Mouse (Mus musculus) limb, embryonic 11.5 days (tissue): ENCODE data around the gene Pitpnm2. TPM values are rescaled to one million over a fixed set of nuclear protein-coding genes. Genes with fewer than 3 reads are reported as not detected.
A peak's percentile ranks its signal among the peaks of the same experiment; 100 is the strongest.

Experiments
- ATAC-seq: fragments of 200-750 bp; cut with Nextera tagmentation; 2 replicates; pipeline ENCODE4 v1.8.0; 2017; ENCODE audit warnings: low read depth; ENCODE audit not compliant: insufficient number of reproducible peaks, low FRiP score, low TSS enrichment
- DNase-seq: peaks from one replicate; pipeline ENCODE4 v3.0.0-alpha.2; 2015; ENCODE audit warnings: low spot score
- H3K27ac ChIP-seq: fragments of 300-500 bp; sonication (generic); replicated peaks from 2 replicates; pipeline ENCODE4 v1.5.1; 2014; ENCODE audit warnings: low read depth, mild to moderate bottlenecking, low read length
- H3K27me3 ChIP-seq: fragments of 300-500 bp; sonication (generic); 2 replicates; pipeline ENCODE4 v1.6.1; 2014; ENCODE audit warnings: mild to moderate bottlenecking, low read length, mixed read lengths; ENCODE audit not compliant: control insufficient read depth, insufficient read depth
- H3K36me3 ChIP-seq: fragments of 300-500 bp; sonication (generic); 2 replicates; pipeline ENCODE4 v1.6.1; 2014; ENCODE audit warnings: mild to moderate bottlenecking, low read length, moderate library complexity, mixed read lengths; ENCODE audit not compliant: control insufficient read depth, insufficient read depth
- H3K4me1 ChIP-seq: fragments of 300-500 bp; sonication (generic); 2 replicates; pipeline ENCODE4 v1.6.1; 2014; ENCODE audit warnings: low read length, mixed read lengths; ENCODE audit not compliant: control insufficient read depth, insufficient read depth
- H3K4me2 ChIP-seq: fragments of 300-500 bp; sonication (generic); 2 replicates; pipeline ENCODE4 v1.6.1; 2014; ENCODE audit warnings: low read depth, mild to moderate bottlenecking, moderate library complexity; ENCODE audit not compliant: severe bottlenecking
- H3K4me3 ChIP-seq: fragments of 300-500 bp; sonication (generic); 2 replicates; pipeline ENCODE4 v1.5.1; 2014; ENCODE audit warnings: low read depth, low read length
- H3K9ac ChIP-seq: fragments of 300-500 bp; sonication (generic); 2 replicates; pipeline ENCODE4 v1.6.1; 2014; ENCODE audit warnings: mild to moderate bottlenecking, low read length
- H3K9me3 ChIP-seq: fragments of 300-500 bp; sonication (generic); 2 replicates; pipeline ENCODE4 v1.6.1; 2016; ENCODE audit warnings: low read length; ENCODE audit not compliant: control insufficient read depth
- WGBS: fragments of 180-500 bp; shearing (Covaris S2); extraction: QIAGEN DNeasy Blood & Tissue Kit; methylation state at CpG from one replicate; pipeline ENCODE4 v1.1.7; 2014; 5-methylcytosine and 5-hydroxymethylcytosine counted together
- polyA plus RNA-seq: library from polyadenylated mRNA; unstranded; fragments of >200 nt; fragmentation: Nextera tagmentation; extraction: Ambion mirVana; gene quantifications from 2 replicates; pipeline ENCODE4 v1.2.1, GENCODE M21; 2014

The Pitpnm2 gene
- polyA plus RNA-seq, 1 experiment from 2014 or later: 3.4 TPM

DNA sequence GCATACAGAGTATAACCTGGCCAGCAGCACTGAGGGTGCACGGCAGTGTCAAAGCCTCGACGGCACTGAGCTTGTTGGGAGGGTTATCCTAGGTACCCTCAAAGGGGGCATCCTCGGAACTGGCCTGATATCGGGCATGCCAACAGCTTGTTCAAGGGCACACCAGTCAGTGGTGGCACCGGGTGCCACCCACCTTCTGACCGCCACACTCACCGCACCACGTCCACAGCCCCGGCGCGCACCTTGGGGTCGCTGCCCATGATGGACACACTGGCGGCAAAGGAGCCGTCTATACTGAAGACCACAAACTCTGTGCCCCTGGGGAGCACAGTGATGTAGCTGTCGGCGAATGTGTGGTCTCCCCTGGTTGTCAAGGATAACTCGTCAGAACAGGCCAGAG lies 127.2 kb downstream of the Pitpnm2 start:
- Histone ChIP-seq H3K27me3 (no peaks in the 10 kb centered on the region), H3K4me1 (no peaks in the 10 kb centered on the region), H3K9me3 (no peaks in the 10 kb centered on the region), H3K9ac (no peak overlapping the region), H3K4me2 (no peak overlapping the region), H3K36me3 (peaks cover 16% of the 10 kb centered on the region), H3K27ac (no peak overlapping the region), H3K4me3 (no peak overlapping the region)
- DNase-seq (no peak), ATAC-seq (no peak)
- 91% methylated on average over 18 of the region's 18 CpGs for WGBS

DNA sequence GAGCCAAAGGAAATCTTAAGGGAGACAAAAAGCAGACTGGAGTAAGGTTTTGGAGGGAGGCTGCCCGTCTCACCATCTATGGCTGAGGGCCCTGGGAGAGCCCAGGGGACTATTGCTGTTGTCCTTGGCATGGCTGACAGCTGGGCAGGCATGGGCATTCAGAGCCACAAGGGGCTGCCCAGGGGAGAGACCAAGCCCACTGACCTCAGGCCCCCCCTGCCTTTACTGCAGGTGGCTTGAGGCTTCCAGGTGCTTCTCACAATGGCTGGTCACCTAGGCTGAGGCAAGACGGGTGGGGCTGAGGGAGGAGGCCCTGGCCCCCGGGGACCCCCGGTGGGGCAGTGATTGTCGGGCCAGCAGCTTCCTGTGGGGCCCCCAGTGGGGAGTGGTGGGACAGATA lies 130.4 kb downstream of the Pitpnm2 start:
- peaks cover 16% of the 10 kb centered on the region for H3K36me3 ChIP-seq
- DNase-seq: no peak
- H3K4me1 ChIP-seq: peaks cover 3% of the 10 kb centered on the region

DNA sequence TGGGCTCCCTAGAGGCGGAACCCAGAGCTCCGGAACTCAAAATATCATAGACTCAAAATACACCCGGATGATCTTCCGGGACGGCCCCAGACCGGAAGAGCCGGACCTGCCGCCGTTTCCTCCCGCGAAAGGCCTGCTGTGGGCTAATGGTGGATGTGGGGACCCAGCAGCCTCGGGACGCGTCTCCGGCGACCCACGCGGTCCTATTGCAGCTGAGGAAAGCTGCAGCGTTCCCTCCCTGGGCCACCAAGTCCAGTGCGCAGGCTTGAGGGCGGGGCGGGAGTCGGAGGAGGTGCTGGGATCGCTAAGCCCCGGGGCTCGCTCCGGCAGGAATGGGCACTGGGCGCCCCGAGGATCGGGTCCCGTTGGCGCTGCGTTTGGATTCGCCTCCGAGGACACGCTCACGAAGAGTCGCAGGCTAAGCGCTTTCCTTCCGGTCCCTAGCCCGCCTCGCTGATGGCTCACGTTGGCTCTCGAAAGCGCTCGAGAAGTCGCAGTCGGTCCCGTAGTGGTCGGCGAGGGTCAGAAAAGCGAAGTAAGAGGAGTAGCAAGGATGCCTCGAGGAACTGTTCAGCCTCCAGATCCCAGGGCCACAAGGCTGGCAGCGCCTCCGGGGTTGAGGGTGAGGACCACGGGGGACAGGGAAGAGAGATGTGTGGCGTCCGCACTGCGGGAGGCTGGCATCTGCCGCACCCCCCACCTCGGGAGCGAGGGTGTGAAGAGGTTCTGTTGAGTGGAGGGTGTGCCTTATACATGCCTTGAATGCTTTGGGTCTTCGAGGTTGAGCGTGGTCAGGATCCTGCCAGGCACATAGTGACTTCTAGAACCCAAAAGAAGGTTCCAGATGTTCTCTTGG lies 133.3 kb downstream of the Pitpnm2 start, which contains the start of gene Arl6ip4:
Gene Arl6ip4, plus strand, starts transcription at position 100 of the 856 bp plus-strand sequence.
- Histone ChIP-seq H3K27me3 (no peaks in the 10 kb centered on the region), H3K9ac (peak within 1 kb of the TSS; percentile 86), H3K4me2 (peak within 1 kb of the TSS; percentile 92), H3K4me3 (peak within 1 kb of the TSS; percentile 89), H3K36me3 (peaks cover 14% of the 10 kb centered on the region), H3K4me1 (peaks cover 8% of the 10 kb centered on the region), H3K27ac (peak within 1 kb of the TSS; percentile 38; the same call in 1 of the 2 replicates), H3K9me3 (no peaks in the 10 kb centered on the region)
- WGBS: 2% methylated on average over 64 of the region's 64 CpGs
- DNase-seq: peak; percentile 89
- no peak for ATAC-seq

More for the DNA sequence above, 130.4 kb downstream of the Pitpnm2 start:
- H3K4me3 ChIP-seq: no peak overlapping the region
- no peaks in the 10 kb centered on the region for H3K27me3 ChIP-seq
- H3K4me2 ChIP-seq: no peak overlapping the region
- no peak overlapping the region for H3K27ac ChIP-seq
- ATAC-seq: no peak
- 84% methylated on average over 5 of the region's 5 CpGs for WGBS
- H3K9ac ChIP-seq: no peak overlapping the region
- H3K9me3 ChIP-seq: no peaks in the 10 kb centered on the region

DNA sequence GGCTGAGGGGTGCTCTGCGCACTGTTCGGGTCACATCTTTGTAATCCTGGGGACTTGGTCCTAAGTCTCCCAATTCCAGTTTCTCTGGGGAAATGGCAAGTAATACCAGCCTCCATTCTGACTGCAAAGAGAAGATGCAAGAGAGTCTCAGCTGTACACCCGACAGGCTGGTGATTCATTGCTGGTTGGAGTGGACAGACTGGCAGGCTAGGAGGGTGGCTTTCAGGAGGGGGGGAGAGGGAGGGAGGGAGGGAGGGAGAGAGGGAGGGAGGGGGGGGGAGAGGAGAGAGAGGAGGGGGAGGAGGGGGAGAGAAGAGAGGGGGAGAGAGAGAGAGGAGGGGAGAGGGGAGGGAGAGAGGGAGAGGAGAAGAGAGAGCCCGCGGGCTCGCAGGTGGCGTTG lies 134.0 kb downstream of the Pitpnm2 start:
- H3K4me3 ChIP-seq: peak overlapping the region; percentile 89
- no peaks in the 10 kb centered on the region for H3K9me3 ChIP-seq
- DNase-seq: no peak
- H3K4me1 ChIP-seq: peaks cover 8% of the 10 kb centered on the region
- peak overlapping the region; percentile 92 for H3K4me2 ChIP-seq
- peaks cover 9% of the 10 kb centered on the region for H3K36me3 ChIP-seq
- H3K27me3 ChIP-seq: no peaks in the 10 kb centered on the region
- H3K9ac ChIP-seq: peak overlapping the region; percentile 86
- WGBS: 23% methylated on average over 7 of the region's 7 CpGs
- peak overlapping the region; percentile 38; the same call in 1 of the 2 replicates for H3K27ac ChIP-seq
- no peak for ATAC-seq

DNA sequence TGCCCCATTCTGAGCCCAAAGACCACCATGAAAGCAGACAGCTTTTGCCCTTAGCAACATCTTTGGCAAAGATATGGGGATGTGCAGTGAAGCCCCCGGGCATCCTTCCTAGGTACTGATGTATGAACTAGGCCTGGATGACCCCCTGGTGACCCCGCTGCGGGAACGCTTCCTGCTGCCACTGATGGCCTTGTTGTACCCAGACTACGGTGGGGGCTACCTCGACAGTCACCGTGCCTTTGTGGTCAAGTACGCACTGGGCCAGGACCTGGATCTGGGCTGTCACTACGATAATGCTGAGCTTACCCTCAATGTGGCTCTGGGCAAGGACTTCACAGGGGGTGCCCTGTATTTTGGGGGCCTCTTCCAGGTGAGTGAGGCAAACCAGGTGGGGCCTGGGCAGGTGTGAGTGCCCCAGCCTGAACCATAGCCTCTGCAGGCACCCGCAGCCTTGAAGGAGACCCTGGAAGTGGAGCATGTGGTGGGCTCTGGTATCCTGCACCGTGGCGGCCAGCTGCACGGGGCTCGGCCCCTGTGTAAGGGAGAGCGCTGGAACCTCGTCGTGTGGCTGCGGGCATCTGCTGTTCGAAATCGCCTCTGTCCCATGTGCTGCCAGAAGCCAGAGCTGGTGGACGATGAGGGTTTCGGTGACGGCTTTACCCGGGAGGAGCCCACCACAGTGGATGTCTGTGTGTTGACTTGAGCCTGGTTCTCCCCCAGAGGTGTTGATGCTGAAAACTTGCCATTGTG lies 135.1 kb downstream of the Pitpnm2 start:
- WGBS: 91% methylated on average over 24 of the region's 24 CpGs
- H3K9me3 ChIP-seq: no peaks in the 10 kb centered on the region
- peaks cover 8% of the 10 kb centered on the region for H3K4me1 ChIP-seq
- no peak overlapping the region for H3K4me3 ChIP-seq
- no peak for DNase-seq
- no peaks in the 10 kb centered on the region for H3K27me3 ChIP-seq
- peaks cover 3% of the 10 kb centered on the region; the same call in 1 of the 2 replicates for H3K36me3 ChIP-seq
- H3K27ac ChIP-seq: no peak overlapping the region
- ATAC-seq: no peak
- no peak overlapping the region for H3K4me2 ChIP-seq
- H3K9ac ChIP-seq: no peak overlapping the region

DNA sequence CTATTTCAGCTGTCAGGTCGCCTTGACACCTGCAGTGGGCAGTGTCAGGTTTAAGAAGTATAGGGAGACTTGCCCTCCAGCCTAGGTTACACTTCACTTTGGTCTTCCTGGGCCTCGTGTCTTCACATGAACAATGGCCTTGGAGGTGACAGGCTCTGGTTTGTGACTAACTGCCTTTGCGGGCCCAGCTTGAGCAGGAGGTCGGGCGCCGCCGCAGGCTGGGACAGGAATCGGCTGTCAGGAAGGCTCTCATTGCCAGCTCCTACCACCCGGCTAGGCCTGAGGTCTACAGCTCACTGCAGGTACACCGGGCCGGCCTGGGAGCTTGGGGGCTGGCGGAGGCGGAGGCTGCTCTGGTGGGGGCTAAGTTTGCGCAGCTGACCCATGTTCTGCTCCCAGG lies 136.5 kb downstream of the Pitpnm2 start:
- H3K27me3 ChIP-seq: no peaks in the 10 kb centered on the region
- peak overlapping the region; percentile 92 for H3K4me2 ChIP-seq
- peaks cover 3% of the 10 kb centered on the region; the same call in 1 of the 2 replicates for H3K36me3 ChIP-seq
- H3K27ac ChIP-seq: no peak overlapping the region
- DNase-seq (peak; percentile 53), ATAC-seq (no peak)
- WGBS: 13% methylated on average over 14 of the region's 14 CpGs
- peak overlapping the region; percentile 64 for H3K9ac ChIP-seq
- H3K4me3 ChIP-seq: peak overlapping the region; percentile 87
- H3K4me1 ChIP-seq: peaks cover 8% of the 10 kb centered on the region
- no peaks in the 10 kb centered on the region for H3K9me3 ChIP-seq

DNA sequence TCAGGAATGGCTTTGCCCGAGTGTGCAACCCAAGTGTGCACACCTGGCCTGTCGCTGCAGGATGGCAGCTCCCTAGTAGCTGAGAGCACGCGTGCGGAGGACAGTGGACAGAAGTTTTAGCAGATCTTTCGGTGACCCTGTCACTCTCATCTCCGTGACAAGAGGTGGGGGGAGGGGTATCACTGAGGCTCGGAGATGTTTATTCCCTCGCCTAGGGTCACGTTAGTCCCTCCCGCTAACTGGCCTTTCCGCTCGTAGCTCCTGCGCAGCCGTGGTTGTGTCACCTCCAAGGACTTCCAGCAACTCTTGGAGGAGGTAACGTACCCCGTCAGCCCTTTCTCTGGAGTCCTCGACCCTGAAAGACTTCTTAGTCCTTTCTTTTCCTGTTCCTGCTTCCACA lies 137.0 kb downstream of the Pitpnm2 start:
- H3K36me3 ChIP-seq: no peaks in the 10 kb centered on the region; the same call in 1 of the 2 replicates
- H3K4me2 ChIP-seq: peak overlapping the region; percentile 92
- peaks cover 8% of the 10 kb centered on the region for H3K4me1 ChIP-seq
- ATAC-seq (no peak), DNase-seq (no peak)
- H3K27me3 ChIP-seq: no peaks in the 10 kb centered on the region
- H3K4me3 ChIP-seq: peak overlapping the region; percentile 87
- WGBS: under 1% methylated on average over 18 of the region's 18 CpGs
- H3K27ac ChIP-seq: peak overlapping the region; percentile 21; the same call in 1 of the 2 replicates
- H3K9me3 ChIP-seq: no peaks in the 10 kb centered on the region
- H3K9ac ChIP-seq: peak overlapping the region; percentile 64

DNA sequence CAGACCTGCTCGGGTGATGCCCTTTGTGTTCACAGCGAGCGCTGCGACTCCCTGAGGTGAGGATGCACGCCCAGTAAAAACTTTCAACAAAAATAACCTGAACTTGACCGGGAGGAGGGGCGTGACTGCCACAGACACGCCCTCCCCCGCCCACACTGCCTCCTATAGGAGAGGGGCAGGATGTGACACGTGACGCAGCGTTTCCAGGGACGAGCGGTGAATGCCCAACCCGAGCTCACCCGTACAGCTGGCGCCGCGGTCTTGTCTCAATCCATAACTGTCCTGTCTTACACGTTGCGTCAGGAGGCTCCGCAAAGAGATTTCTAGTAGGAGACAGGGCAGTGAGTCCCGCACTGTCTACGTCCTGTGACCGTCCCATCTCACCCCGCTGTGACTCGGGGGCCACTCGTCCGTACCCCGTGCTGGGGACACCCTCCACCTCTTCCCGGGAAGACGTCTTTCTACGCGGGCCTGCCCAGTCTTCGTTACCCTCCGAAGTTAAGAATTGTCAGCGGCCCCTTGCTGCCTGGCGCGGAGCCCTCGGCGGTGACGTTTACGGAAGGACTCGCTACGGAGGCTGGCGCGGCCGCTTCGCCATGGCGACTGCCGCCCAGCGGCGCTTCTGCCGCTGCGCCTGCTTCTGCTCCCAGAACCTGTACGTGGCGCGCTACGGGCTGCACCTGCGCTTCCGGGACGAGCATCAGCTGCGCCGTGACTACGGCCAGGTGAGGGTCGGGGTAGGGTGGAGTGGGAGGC lies 137.6 kb downstream of the Pitpnm2 start, which contains the start of gene Ogfod2:
Gene Ogfod2, plus strand, starts transcription at position 556 of the 756 bp plus-strand sequence.
- DNase-seq: peak; percentile 97

More for the DNA sequence above, 137.6 kb downstream of the Pitpnm2 start, which contains the start of gene Ogfod2:
- H3K9ac ChIP-seq: peak within 1 kb of the TSS; percentile 64
- H3K9me3 ChIP-seq: no peaks in the 10 kb centered on the region
- peak within 1 kb of the TSS; percentile 92 for H3K4me2 ChIP-seq
- H3K4me1 ChIP-seq: peaks cover 8% of the 10 kb centered on the region
- H3K27ac ChIP-seq: peak within 1 kb of the TSS; percentile 21; the same call in 1 of the 2 replicates
- peak within 1 kb of the TSS; percentile 87 for H3K4me3 ChIP-seq
- H3K27me3 ChIP-seq: no peaks in the 10 kb centered on the region
- whole genome bisulfite sequencing: under 1% methylated on average over 66 of the region's 66 CpGs
- no peaks in the 10 kb centered on the region for H3K36me3 ChIP-seq
- ATAC-seq: peak; percentile 97
